Mouse (Mus musculus) urinary bladder, postnatal 25 days (tissue): ENCODE results near the gene Cgrrf1.
A peak's percentile ranks its signal among the peaks of the same experiment; 100 is the strongest.

Source experiments
- DNase-seq: peaks from one replicate; pipeline ENCODE4 v3.0.0; 2022; ENCODE audit warnings: low spot score

Cgrrf1 gene

DNA sequence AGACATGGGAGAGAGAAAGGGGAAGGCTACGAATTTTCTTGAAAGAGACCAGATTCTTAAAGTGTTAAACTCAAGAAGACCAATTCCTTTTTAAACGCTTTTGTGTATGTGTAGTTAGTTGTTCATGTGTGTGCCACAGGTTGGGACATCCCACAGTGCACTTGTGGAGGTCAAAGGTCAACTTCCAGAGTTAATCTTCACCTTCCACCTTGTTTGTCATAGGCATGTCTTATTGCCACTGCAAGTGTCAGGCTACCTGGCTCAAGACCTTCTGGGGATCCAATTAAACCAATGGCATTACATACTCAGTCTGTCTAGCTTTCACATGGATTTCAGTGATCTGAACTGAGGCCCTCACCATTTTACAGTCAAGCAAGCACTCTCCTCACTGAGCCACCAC is 7.9 kb upstream of the Cgrrf1 start:
- DNase-seq, result no peak

DNA sequence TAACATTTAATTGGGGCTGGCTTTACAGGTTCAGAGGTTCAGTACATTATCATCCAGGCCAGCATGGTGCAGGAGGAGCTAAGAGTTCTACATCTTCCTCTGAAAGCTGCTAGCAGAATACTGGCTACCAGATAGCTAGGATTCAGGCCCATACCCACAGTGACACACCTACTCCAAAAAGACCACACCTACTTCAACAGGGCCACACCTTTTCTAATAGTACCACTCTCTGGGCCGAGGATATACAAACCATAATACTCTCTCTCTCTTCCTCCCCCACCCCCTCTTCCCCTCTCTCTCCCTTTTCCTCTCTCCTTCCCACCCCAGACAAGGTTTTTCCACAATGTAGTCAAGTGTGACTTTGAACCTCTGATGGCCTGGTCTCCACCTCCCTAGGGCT is 4.5 kb upstream of the Cgrrf1 start:
- no peak for DNase-seq

DNA sequence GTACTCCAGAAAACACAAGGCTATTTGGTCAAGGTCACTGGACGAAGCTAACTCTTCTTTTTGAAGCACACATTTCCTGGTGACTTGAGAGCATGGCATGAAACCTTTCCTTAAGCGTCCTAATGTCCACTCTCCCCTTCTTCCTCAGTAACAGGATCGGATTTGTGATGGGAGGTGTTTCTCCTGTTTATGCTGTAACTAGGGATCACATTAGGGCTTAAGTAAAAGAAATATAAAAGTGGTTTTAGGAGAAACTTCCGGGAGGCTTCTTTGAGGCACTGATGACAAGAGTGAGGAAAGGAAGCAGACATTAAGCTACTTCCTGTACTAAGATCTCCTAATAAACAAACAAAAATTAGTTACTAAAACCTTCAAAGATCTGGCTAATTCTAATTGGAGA is 630 bp upstream of the Cgrrf1 start:
- no peak for DNase-seq

DNA sequence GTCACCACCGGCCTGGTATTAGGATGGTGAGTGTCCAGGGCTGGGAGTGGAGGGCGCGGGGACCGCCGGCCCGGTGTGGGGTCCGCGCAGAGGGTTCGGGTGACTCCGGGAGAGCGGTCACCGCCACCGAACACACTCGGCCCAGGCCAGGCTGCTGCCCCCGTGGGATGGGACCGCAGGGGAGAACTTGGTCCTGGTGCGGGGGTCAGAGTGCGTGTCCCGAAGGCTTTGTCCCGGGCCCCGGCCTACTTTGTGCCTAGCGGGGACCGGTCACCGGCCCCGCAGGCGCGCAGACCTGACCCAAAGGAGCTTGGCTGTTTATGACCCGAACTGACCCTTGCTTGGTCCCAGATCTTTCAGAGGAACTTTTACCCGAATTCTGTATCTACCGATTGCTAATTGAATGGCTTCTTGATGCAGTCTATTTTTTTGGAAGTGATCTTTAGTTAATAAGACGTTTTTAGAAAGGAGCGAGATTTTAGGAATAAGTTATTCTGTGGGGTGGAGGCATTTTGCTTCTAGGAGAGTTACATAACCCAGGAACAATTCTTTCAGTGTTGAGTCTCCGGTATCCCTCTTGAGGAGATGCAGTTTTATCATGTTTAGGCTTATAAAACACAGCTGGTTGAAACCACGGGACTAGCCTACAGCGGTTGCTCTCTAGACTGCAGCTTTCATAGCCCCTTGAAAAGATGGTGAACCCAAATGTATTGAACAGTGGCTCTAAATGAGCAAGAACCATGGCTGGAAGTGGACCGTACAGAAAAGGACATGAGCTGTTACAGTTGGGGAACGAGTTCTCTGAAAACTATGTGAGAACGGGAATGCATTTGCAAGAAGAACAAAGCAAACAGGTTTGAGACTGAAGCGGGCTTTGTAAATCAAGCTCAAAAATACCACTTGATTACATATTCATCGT is 688 bp downstream of the Cgrrf1 start:
- DNase-seq, result no peak

DNA sequence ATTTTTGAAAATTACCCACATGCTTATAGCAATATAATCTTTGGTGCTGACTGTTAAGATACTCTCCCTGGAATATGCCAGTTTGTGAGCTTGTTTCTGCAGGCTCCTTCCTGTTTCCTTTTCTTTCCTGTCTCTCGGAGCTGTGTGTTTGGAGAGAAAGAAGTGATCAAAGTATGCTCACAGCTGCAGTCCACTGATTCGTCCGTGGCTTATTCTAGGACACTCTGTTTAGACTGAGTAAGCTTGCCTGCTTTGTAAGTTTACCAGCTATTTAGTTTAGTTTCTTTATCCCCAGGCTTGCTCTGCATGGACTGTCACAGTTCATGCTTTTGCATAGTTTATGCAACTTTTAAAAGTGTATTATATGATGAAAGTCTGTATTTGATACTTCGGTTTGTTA is 7.4 kb downstream of the Cgrrf1 start:
- DNase-seq, result no peak

DNA sequence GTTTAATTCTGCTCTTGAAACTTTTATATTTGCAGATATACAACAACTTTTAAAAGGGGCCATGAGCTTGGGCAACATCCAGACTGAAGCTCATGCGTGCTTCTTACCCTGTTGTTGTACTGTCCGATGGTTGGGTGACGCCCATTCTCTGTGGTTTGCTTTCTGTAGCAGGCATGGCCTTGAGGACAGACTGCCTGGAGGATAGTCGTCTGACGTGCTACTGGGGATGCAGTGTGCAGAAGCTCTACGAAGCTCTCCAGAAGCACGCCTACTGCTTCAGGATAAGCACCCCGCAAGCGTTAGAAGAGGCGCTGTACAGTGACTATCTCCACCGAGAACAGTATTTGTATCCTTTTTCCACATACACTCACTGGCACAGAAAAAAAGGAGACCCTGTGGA is 13.8 kb downstream of the Cgrrf1 start:
- DNase-seq, result no peak

DNA sequence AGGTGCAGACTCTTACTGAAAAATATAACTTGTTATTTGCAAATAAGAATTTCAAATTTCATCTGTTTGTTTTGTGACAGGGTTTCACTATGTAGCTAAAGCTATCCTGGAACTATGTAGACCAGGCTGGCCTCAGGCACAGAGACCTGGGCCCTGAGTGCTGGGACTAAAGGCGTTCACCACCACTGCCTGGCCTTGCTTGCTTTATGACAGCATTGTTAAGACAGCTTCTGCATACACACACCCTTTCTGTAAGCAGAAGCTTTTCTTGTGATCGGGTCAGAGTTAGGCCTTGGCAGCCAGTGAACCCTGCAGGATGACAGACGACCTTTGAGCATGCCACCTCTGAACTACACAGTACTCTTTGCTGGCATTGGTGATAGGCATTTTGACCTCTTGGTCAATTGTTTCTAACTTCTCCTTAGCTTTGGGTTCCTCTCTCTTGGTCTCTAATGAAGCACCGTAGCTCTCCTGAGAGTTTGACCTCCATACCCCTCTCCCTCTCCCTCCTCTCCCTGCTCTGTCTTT is 16.2 kb downstream of the Cgrrf1 start:
- DNase-seq, result no peak

DNA sequence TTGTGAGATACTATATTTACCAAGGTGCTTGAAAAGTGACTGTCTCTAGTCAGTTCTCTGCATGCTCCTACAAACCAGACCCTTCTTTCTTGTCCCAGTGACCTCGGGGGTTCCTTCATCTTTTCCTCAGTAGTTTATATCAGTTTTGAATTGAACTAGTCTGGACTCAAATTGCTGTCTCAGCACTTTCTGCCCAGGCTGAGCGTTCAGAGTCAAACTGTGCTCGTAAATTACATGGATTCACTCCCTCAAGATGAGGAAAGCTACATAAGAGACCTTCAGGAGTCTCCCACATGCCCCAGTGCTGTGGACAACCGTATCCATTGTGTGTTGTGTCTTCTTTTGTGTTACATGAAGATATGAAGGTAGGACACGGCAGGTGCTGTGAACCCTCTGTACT is 16.8 kb downstream of the Cgrrf1 start:
- DNase-seq, result no peak

DNA sequence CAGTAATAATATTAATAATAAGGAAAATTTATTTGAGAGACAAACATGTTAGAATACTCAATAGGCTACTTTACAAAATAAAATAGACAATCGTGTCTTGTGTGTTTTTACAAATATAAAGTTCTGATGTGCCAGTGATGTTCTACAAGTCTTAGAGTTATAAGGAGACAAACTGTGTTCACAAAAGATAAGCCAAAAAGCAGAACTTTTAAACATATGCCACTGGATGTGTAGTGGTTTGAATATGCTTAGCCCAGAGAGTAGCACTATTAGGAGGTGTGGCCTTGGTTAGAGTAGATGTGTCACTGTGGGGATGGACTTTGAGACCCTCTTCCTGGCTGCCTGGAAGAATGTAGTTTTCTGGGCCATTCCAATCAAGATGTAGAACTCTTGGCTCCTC is 17.8 kb downstream of the Cgrrf1 start:
- DNase-seq, result no peak

DNA sequence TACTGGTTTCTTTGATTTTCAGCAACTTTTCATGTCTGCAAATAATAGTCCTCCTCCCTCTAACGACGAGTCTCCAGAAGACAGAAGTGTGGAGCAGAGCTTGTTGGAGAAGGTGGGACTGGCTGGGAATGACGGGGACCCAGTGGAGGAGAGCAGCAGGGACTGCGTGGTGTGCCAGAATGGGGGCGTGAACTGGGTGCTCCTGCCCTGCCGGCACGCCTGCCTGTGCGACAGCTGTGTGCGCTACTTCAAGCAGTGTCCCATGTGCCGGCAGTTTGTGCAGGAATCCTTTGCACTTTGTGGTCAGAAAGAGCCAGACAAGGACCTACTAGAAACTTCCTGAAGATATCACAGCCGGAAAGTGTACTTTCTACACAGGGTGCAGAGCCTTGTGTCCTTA is 21.8 kb downstream of the Cgrrf1 start:
- no peak for DNase-seq

DNA sequence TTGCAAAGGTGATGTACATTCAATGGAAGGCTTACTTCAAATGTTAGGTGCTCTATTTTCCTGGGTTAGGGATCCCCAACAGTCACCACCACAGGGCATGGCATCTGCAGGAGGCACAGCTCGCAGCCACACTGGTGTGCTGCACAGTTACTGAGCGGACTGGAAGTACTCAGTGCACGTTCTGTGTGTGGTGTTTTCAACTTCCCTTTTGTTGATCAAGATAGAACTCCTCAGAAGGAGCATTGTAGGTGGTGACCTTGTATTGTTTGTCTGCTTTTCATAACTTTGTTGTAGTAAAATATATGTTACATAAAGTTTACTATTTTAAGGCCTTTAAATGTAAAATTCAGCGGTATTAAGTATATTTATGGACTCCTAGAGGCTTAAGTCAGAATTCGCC is 31.0 kb downstream of the Cgrrf1 start:
- DNase-seq, result no peak

DNA sequence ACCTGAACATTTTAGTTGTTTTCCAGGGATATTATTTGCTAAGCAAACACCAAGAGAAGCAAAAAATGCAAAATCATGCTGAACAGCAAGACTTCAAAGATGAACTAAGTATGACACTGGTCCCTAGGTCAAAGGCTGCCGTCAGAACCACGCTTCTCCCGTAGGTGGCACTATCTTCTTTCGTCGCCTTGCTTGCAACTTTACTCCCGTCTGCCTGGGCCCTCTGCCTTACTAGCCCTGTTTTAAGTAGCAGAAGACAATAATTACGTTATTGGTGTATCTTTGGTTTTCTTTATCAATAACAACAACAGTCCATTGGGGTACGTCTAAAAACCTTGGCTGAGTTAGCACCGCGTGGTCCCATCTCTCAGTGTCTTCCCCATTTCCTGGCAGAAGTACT is 49.0 kb downstream of the Cgrrf1 start:
- DNase-seq, result peak; percentile 50

DNA sequence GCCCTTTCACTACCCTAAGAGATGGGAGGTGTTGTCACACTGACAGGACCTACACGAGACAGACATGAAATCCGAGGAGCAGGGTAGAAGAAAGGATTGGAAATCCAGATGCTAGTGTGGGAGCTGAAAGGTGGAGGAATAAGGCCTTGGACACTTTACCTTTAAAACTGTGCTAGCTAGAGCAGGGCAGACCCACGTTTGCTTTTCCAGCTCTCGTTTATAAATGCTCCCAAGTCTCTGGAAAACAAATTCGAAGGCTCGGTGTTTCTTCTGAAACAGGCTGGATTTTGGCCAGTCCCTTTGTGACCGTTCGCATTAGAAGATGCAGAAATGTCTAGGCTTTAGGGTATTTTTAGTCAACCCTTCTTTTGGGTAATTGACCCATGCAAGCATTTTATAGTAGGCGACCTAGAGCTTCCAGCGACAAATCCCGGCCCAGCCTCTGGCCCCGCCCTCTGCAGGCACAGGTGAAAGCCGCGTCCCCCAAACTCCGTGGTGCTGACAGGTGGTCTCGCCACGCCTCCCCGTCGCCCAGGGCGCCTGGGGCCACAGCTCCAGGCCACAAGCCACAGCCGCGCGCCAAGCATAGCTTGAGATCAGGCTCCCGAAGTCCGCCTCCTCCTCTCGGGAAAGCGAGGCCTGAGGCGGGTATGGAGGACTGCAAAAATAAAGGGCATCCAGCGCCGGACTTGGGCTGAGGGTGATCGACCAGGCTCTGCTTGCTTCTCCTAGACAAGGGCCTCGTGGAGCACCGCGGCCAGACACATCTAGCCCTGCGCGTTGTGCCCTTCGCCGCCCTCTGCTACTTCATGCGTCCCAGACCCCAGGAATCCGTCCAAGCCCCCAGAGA is 49.9 kb downstream of the Cgrrf1 start:
- no peak for DNase-seq

DNA sequence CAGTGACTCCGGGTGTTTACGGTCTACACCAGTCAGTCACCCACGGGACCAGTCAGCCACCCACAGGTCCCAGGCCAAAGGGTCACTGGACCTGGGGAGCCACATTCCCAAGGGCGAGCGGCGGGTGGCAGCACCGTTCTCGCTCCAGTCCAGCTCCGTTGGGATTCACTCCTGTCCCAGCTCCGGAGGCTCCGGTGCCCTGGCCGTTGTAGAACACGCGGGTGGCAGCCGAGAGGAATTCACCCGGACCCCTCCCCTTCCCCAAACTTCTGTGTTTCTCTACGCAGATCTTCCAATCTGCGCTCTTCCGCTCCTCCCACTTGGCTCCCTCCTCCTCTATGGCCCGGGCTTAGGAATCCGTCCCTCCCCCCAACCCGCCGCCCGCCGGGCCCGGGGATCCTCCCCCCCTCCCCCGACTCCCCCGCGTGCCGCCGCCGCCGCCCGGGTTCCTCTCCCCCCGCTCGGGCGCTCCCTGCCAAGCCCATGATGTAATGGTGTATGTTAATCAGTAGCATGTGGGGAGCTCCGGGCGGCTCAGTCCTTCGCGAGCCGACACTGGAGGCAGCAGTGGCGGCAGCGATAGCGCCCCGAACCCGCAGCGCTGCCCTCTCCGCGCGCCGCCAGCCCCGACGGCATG is 50.6 kb downstream of the Cgrrf1 start, which contains the start of gene Samd4:
TSS of gene Samd4 (plus strand) at position 424 of the 637 bp plus-strand sequence.
- DNase-seq, result peak; percentile 71

DNA sequence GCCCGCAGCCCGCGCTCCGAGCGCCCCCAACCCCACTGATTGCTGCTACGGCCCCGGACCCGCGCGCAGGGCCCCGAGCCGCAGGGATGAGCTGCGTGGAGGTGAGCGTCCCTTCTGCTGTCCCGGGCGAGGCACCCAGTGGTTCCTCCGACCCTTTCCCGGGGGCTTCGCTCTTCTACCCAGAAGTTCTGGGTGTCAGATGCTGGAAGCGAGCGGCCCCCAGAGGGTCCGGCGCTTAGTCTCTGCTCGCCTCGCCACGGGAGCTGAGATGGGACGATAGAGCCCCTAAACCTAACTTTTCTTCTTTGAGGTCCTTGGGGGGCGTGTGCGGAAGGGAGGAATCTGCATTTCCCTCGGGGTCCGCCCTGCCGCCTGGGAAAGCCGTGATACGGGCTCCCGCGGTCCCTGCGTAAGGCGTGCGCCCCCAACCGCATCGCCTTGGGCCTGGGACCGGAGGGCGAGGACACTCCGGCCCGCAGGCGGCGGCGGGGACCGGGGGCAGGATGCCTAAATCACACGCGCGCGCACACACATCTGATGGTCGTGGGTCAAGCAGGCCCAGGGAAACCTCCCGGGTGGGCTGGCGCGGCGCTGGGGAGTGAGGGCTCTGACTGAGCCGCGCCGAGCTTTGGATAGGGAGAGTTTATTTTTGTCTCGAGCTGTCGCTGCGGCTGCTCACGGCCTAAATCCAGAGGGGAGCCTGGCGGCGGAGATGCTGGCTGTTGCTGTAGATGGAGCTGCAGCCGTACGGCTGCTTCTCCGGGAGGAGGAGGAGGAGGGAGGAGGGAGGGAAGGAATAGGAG is 51.3 kb downstream of the Cgrrf1 start:
- peak; percentile 40 for DNase-seq

DNA sequence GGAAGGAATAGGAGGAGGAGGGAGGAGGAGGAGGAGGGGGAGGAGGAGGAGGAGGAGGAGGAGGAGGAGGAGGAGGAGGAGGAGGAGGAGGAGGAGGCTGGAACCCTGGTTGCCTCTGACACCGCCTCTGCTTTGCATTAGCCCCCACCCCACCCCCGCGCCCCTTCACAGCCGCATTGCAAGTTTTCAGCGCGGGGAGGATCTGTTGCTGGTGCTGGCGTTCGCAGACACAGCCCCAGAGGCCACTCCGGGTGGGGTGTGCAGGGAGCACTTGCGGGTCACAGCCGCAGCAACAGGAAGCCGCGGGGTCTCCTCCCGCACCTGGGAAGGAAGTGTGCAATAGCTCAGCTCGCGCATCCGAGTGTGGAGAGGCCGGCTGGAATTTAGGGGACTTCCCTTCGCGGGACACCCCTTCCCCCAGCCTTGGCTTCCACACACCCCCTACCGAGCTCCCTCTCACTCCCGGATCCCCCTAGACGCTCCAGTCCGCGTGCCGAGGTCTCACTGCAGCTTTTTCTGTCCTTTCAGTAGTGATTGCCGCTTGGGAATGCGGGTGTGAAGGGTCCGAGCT is 52.0 kb downstream of the Cgrrf1 start:
- DNase-seq, result peak; percentile 22

DNA sequence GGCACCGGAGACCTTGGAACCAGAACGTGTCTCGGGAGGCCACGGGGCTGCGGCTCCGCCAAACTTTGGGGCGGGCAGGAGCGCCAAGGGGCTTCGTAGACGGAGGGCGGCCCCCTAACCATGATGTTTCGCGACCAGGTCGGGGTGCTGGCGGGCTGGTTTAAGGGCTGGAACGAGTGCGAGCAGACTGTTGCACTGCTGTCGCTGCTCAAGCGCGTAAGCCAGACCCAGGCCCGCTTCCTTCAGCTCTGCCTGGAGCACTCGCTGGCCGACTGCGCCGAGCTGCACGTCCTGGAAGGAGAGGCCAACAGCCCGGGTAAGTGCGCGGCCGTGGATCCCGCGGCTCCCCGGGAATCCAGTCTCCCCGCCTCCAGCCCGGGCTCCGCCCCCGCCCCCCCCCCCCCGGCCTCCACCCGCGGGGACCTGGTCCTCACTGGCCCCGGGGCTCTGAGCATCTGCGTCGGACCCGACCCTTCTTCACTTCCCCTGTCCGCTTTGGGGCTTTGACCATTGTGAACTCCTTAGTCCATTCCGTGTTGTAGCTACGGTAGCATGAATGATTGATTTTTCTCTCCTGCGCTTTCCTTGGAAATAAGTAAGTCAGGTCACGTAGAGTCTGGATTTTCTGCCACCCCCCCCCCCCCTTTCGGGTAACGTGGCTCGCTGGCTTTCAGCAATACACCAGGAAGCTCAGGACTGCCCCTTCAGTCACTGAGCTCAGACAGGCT is 52.9 kb downstream of the Cgrrf1 start:
- peak; percentile 52 for DNase-seq

DNA sequence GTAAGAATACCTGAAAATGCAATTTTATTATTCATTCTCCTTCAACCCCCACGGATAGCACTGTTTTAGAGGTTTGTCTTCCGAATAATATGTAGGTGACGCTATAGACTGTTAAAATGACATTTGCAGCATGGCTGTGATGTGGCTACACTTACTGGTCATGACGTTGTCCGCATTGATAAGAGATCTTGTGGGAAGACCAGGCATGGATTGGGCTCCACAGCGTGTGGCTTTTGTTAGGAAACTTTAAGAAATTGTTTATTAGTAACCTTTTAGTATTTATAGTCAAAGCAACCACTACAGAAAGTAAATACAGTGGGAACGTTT is 53.5 kb downstream of the Cgrrf1 start:
- no peak for DNase-seq

DNA sequence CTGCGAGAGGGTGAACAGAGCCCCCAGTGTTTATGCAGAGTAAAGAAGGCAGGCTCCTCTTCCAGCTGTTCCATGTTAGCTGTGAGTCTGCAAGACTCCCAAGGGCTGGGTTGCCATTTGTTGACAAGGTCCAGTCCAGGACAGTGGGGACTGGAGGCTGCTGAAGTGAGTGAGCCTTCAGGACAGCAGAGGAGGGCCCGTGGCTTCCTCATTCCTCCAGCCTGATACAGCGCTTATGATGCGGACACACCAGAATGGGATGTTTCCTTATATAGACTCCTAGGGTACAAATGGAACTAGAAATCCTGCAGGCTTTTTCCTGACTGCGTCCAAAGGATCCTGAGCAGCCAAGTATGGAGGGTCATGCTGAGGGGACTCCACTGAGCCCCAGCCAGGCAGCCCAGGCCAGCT is 54.0 kb downstream of the Cgrrf1 start:
- DNase-seq, result peak; percentile 23

DNA sequence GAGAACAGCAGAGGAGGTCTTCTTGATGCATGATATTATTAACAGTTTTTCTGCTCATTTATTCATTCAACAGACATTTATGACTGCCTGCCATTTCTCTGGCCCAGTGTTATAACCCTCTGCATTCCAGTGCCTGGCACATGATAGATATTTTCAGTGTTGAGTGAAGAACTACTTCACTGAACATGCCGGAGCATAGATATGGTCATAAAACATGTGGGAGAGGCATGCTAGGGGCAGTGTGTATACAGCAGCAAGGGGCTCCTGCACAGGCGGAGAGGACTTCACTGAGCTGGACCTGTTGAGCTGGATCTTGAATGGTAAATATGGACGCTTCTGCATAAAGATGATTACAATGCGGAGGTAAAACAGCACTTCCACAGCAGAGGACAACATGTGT is 57.2 kb downstream of the Cgrrf1 start:
- no peak for DNase-seq

DNA sequence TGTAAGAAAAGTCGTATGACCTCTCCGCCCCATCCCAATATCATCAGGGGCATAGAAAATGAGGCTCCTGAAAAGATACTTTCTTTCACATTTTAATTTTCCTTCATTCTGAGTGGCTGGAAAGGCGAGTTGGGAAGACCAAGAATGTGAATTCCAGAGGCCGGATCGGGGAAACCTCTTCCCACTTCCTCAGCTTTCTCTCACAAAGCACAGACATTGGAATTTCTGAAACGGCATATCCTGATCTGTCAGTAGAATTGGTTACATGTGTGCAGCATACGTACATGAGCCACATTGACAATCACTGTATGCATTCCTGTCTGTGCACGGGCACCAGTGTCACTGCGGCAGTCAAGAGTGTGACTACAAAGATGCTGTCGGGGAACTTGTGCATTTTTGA is 62.0 kb downstream of the Cgrrf1 start:
- DNase-seq, result no peak
